Mouse (Mus musculus) heart, embryonic 12.5 days (tissue): ENCODE results near the gene Cry2. TPM values are rescaled to one million over a fixed set of nuclear protein-coding genes. Genes with fewer than 3 reads are reported as not detected.

Source experiments
- ATAC-seq: fragments of 200-750 bp; cut with Nextera tagmentation; 2 replicates; pipeline ENCODE4 v1.8.0; 2017; ENCODE audit warnings: moderate TSS enrichment, moderate library complexity; ENCODE audit not compliant: insufficient number of reproducible peaks, low FRiP score
- H3K27ac ChIP-seq: fragments of 300-500 bp; sonication (generic); 2 replicates; pipeline ENCODE4 v1.5.1; 2016; ENCODE audit warnings: mild to moderate bottlenecking, moderate library complexity; ENCODE audit not compliant: poor library complexity, severe bottlenecking
- H3K27me3 ChIP-seq: fragments of 300-500 bp; sonication (generic); replicated peaks from 2 replicates; pipeline ENCODE4 v1.6.1; 2016; ENCODE audit warnings: mild to moderate bottlenecking, moderate library complexity
- H3K36me3 ChIP-seq: fragments of 300-500 bp; sonication (generic); 2 replicates; pipeline ENCODE4 v1.6.1; 2016; ENCODE audit warnings: mild to moderate bottlenecking, moderate library complexity
- H3K4me1 ChIP-seq: fragments of 300-500 bp; sonication (generic); replicated peaks from 2 replicates; pipeline ENCODE4 v1.6.1; 2016; ENCODE audit warnings: mild to moderate bottlenecking
- H3K4me2 ChIP-seq: fragments of 300-500 bp; sonication (generic); 2 replicates; pipeline ENCODE4 v1.6.1; 2016; ENCODE audit warnings: mild to moderate bottlenecking, moderate library complexity
- H3K4me3 ChIP-seq: fragments of 300-500 bp; sonication (generic); 2 replicates; pipeline ENCODE4 v1.5.1; 2016; ENCODE audit warnings: mild to moderate bottlenecking
- H3K9ac ChIP-seq: fragments of 300-500 bp; sonication (generic); 2 replicates; pipeline ENCODE4 v1.6.1; 2016; ENCODE audit warnings: mild to moderate bottlenecking, moderate library complexity
- H3K9me3 ChIP-seq: fragments of 300-500 bp; sonication (generic); replicated peaks from 2 replicates; pipeline ENCODE4 v1.6.1; 2016; ENCODE audit warnings: mild to moderate bottlenecking, moderate library complexity
- WGBS: fragments of 180-500 bp; shearing (Covaris S2); methylation state at CpG from one replicate; pipeline ENCODE4 v1.1.7; 2016; 5-methylcytosine and 5-hydroxymethylcytosine counted together
- polyA plus RNA-seq: library from polyadenylated mRNA; unstranded; fragments of >200 nt; fragmentation: Nextera tagmentation; extraction: Ambion mirVana; gene quantifications from 2 replicates; pipeline ENCODE4 v1.2.1, GENCODE M21; 2016

Gene Cry2
- polyA plus RNA-seq, 1 experiment from 2014 or later: 28.0 TPM

- H3K9me3 ChIP-seq: no peaks in the 10 kb centered on the region
- 68% methylated on average over 10 of the region's 10 CpGs for WGBS
- H3K4me1 ChIP-seq: peaks cover 43% of the 10 kb centered on the region
- no peak overlapping the region for H3K9ac ChIP-seq
- no peak overlapping the region for H3K4me2 ChIP-seq
- H3K27me3 ChIP-seq: no peaks in the 10 kb centered on the region
- H3K4me3 ChIP-seq: no peak overlapping the region
- 0 out of 2 replicates have a peak, but pooled peaks have one; percentile 33 for ATAC-seq
- H3K27ac ChIP-seq: no peak overlapping the region
- H3K36me3 ChIP-seq: peaks cover 71% of the 10 kb centered on the region
Measured at GRCm38 (mm10) chr2:92422388-92423135, 11.3 kb downstream of the Cry2 start.

- no peak for ATAC-seq
- Histone ChIP-seq H3K9ac (no peak overlapping the region), H3K4me1 (peaks cover 36% of the 10 kb centered on the region), H3K27ac (no peak overlapping the region), H3K36me3 (peaks cover 78% of the 10 kb centered on the region), H3K4me3 (no peak overlapping the region), H3K9me3 (no peaks in the 10 kb centered on the region), H3K4me2 (no peak overlapping the region), H3K27me3 (no peaks in the 10 kb centered on the region)
- WGBS: 85% methylated on average over 7 of the region's 7 CpGs
Measured at GRCm38 (mm10) chr2:92421723-92422387, 12.0 kb downstream of the Cry2 start.

GRCm38 (mm10) chr2:92411705-92412104 lies 22.1 kb downstream of the Cry2 start:
- Histone ChIP-seq H3K4me2 (no peak overlapping the region), H3K9ac (no peak overlapping the region), H3K9me3 (no peaks in the 10 kb centered on the region), H3K27me3 (no peaks in the 10 kb centered on the region), H3K36me3 (peaks cover 94% of the 10 kb centered on the region), H3K4me1 (no peaks in the 10 kb centered on the region), H3K4me3 (no peak overlapping the region), H3K27ac (no peak overlapping the region)
- 89% methylated on average over 10 of the region's 10 CpGs for WGBS
- ATAC-seq: no peak

- Histone ChIP-seq H3K9ac (no peak overlapping the region), H3K9me3 (no peaks in the 10 kb centered on the region), H3K27ac (no peak overlapping the region), H3K4me2 (no peak overlapping the region), H3K4me3 (no peak overlapping the region), H3K27me3 (no peaks in the 10 kb centered on the region), H3K4me1 (no peaks in the 10 kb centered on the region), H3K36me3 (peaks cover 93% of the 10 kb centered on the region)
- ATAC-seq: no peak
- 89% methylated on average over 18 of the region's 18 CpGs for WGBS
Measured at GRCm38 (mm10) chr2:92408309-92409045, 25.4 kb downstream of the Cry2 start.

- Histone ChIP-seq H3K27me3 (peaks cover 2% of the 10 kb centered on the region), H3K27ac (no peak overlapping the region), H3K9ac (no peak overlapping the region), H3K4me1 (peaks cover 6% of the 10 kb centered on the region; the same call in 1 of the 2 replicates), H3K9me3 (no peaks in the 10 kb centered on the region), H3K4me3 (no peak overlapping the region), H3K36me3 (peaks cover 65% of the 10 kb centered on the region), H3K4me2 (no peak overlapping the region)
- no peak for ATAC-seq
- 98% methylated on average over 7 of the region's 7 CpGs for WGBS
Measured at GRCm38 (mm10) chr2:92405687-92406086, 28.2 kb downstream of the Cry2 start.

- H3K4me2 ChIP-seq: no peak overlapping the region
- no peak for ATAC-seq
- peaks cover 6% of the 10 kb centered on the region; the same call in 1 of the 2 replicates for H3K4me1 ChIP-seq
- peaks cover 56% of the 10 kb centered on the region for H3K36me3 ChIP-seq
- no peak overlapping the region for H3K9ac ChIP-seq
- no peak overlapping the region for H3K27ac ChIP-seq
- H3K4me3 ChIP-seq: no peak overlapping the region
- no peaks in the 10 kb centered on the region for H3K9me3 ChIP-seq
- peaks cover 12% of the 10 kb centered on the region for H3K27me3 ChIP-seq
- 85% methylated on average over 6 of the region's 6 CpGs for WGBS
Measured at GRCm38 (mm10) chr2:92404737-92405136, 29.1 kb downstream of the Cry2 start.

GRCm38 (mm10) chr2:92403776-92404319 lies 30.0 kb downstream of the Cry2 start:
- Histone ChIP-seq H3K36me3 (peaks cover 47% of the 10 kb centered on the region), H3K27me3 (peaks cover 19% of the 10 kb centered on the region), H3K27ac (no peak overlapping the region), H3K4me3 (no peak overlapping the region), H3K9me3 (no peaks in the 10 kb centered on the region), H3K9ac (no peak overlapping the region), H3K4me1 (peaks cover 6% of the 10 kb centered on the region; the same call in 1 of the 2 replicates), H3K4me2 (no peak overlapping the region)
- ATAC-seq: no peak
- WGBS: 88% methylated on average over 5 of the region's 5 CpGs

- ATAC-seq: no peak
- H3K9ac ChIP-seq: no peak overlapping the region
- no peak overlapping the region for H3K27ac ChIP-seq
- H3K36me3 ChIP-seq: peaks cover 37% of the 10 kb centered on the region
- peaks cover 19% of the 10 kb centered on the region for H3K27me3 ChIP-seq
- H3K4me3 ChIP-seq: no peak overlapping the region
- WGBS: 72% methylated on average over 4 of the region's 4 CpGs
- H3K9me3 ChIP-seq: no peaks in the 10 kb centered on the region
- H3K4me1 ChIP-seq: peaks cover 6% of the 10 kb centered on the region; the same call in 1 of the 2 replicates
- H3K4me2 ChIP-seq: no peak overlapping the region
Measured at GRCm38 (mm10) chr2:92402591-92403326, 31.1 kb downstream of the Cry2 start.

- Histone ChIP-seq H3K9ac (peak within 1 kb of the TSS; percentile 73), H3K4me1 (peaks cover 6% of the 10 kb centered on the region; the same call in 1 of the 2 replicates), H3K27me3 (peaks cover 32% of the 10 kb centered on the region), H3K9me3 (no peaks in the 10 kb centered on the region), H3K4me3 (peak within 1 kb of the TSS; percentile 55), H3K36me3 (peaks cover 26% of the 10 kb centered on the region), H3K4me2 (peak within 1 kb of the TSS; percentile 80), H3K27ac (no peak within 1 kb of the TSS)
- WGBS: 2% methylated on average over 51 of the region's 59 CpGs
- peak; percentile 71 for ATAC-seq
Measured at GRCm38 (mm10) chr2:92401091-92401561, 32.7 kb downstream of the Cry2 start, which contains the start of gene Mapk8ip1. TSS of gene Mapk8ip1 (minus strand) at chr2:92401263.

- ATAC-seq: no peak
- Histone ChIP-seq H3K9ac (peak overlapping the region; percentile 73), H3K27me3 (peaks cover 36% of the 10 kb centered on the region), H3K9me3 (no peaks in the 10 kb centered on the region), H3K4me2 (peak overlapping the region; percentile 80), H3K4me3 (peak overlapping the region; percentile 55), H3K27ac (no peak overlapping the region), H3K4me1 (peaks cover 6% of the 10 kb centered on the region; the same call in 1 of the 2 replicates), H3K36me3 (peaks cover 21% of the 10 kb centered on the region)
- 6% methylated on average over 20 of the region's 22 CpGs for WGBS
Measured at GRCm38 (mm10) chr2:92400682-92401081, 33.2 kb downstream of the Cry2 start.
